27 mouse cellular contexts compared by ENCODE assay signal in the genomic region with DNA sequence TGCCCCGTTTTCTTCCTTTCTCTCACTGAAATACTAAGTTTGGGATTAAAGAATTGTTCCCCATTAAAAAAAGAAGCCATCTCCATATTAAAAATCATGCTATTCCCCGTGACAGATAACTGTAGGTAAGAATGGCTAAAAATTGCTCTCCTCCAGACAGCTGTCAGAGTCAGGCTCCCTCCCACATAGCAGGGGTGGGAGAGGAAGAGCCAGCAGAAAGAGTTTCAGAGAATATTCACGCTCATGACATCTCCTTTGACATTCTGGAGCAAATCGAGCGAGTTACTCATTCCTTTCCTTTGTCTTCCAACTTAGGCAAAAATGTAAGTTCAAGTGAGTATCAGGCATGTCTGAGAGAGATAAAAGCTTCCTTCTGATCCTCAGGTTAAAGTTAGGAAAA.
"Had no signal": no experiment of that assay in that cellular context is flagged by ENCODE, and none has a peak within 500 bp of the region (broad histone marks: within the 10 kb centered on the region; RNA-seq: fewer than 3 reads in every experiment).

No protein-coding gene starts in this region.

- DNase-seq: gastrocnemius, adult 2 months; gastrocnemius, postnatal 10 days; gastrocnemius, postnatal 25 days; heart, adult 2 months; heart, postnatal 4 days; kidney, adult 18-20 months; kidney, adult 8-10 months; kidney, postnatal 10 days; kidney, postnatal 25 days; kidney, postnatal 4 days; liver; liver, embryonic 13.5 days had no signal

- H3K4me3 ChIP-seq: gastrocnemius, adult 2 months; heart, adult 2 months; heart, embryonic 13.5 days; heart, embryonic 15.5 days; hindbrain, embryonic 10.5 days; hindbrain, embryonic 12.5 days; intestine, embryonic 15.5 days; layer of hippocampus, adult 2 months; limb, embryonic 10.5 days; limb, embryonic 12.5 days; liver, embryonic 13.5 days; liver, embryonic 15.5 days had no signal

- H3K4me2 ChIP-seq: heart, embryonic 11.5 days; heart, embryonic 13.5 days; heart, embryonic 15.5 days; hindbrain, embryonic 12.5 days; hindbrain, embryonic 14.5 days; intestine, embryonic 15.5 days; limb, embryonic 12.5 days; liver, embryonic 11.5 days; liver, embryonic 13.5 days; liver, embryonic 15.5 days had no signal

- ATAC-seq: hindbrain, embryonic 16.5 days; inflammation-experienced regulatory T-cells, adult 6 months; intestine, embryonic 15.5 days; intestine, postnatal 0 days had no signal

- H3K27ac ChIP-seq: gastrocnemius, adult 2 months; heart, adult 2 months; heart, embryonic 13.5 days; heart, embryonic 15.5 days; hindbrain, embryonic 10.5 days; hindbrain, embryonic 12.5 days; hindbrain, embryonic 14.5 days; intestine, embryonic 15.5 days; layer of hippocampus, adult 2 months; limb, embryonic 10.5 days; limb, embryonic 12.5 days; liver, embryonic 13.5 days; liver, embryonic 15.5 days had no signal

- H3K9ac ChIP-seq: heart, embryonic 13.5 days; heart, embryonic 15.5 days; hindbrain, embryonic 12.5 days; hindbrain, embryonic 14.5 days; intestine, embryonic 15.5 days; limb, embryonic 12.5 days; liver, embryonic 13.5 days; liver, embryonic 15.5 days had no signal

- H3K36me3 ChIP-seq: heart, embryonic 13.5 days; heart, embryonic 15.5 days; hindbrain, embryonic 10.5 days; hindbrain, embryonic 12.5 days; intestine, embryonic 15.5 days; limb, embryonic 10.5 days; limb, embryonic 12.5 days; liver, embryonic 13.5 days; liver, embryonic 15.5 days had no signal

- H3K4me1 ChIP-seq: intestine, embryonic 15.5 days had no signal

- H3K9me3 ChIP-seq: heart, embryonic 13.5 days; heart, embryonic 15.5 days; hindbrain, embryonic 10.5 days; hindbrain, embryonic 12.5 days; intestine, embryonic 15.5 days; limb, embryonic 10.5 days; limb, embryonic 12.5 days; liver, embryonic 13.5 days; liver, embryonic 15.5 days had no signal

- H3K27me3 ChIP-seq: heart, embryonic 13.5 days; heart, embryonic 15.5 days; hindbrain, embryonic 12.5 days; intestine, embryonic 15.5 days; liver, embryonic 13.5 days; liver, embryonic 15.5 days had no signal
